Mouse (Mus musculus): ENCODE data around the gene Zscan26.
"Not testable (repeated sequence)": the region's sequence is repeated elsewhere in the genome, so short reads cannot be mapped to it uniquely, and the experiment has no call there.

The Zscan26 gene

GRCm38 (mm10) chr13:21427631-21428030 lies 25.9 kb downstream of the Zscan26 start:
- no peak for DNase-seq (ENCODE audit: low spot score in 2 of 2)

- DNase-seq (ENCODE audit: low spot score in 2 of 2): no peak
These were observed 30.2 kb downstream of the Zscan26 start for GRCm38 (mm10) chr13:21423301-21423700.

GRCm38 (mm10) chr13:21418865-21419264 lies 34.7 kb downstream of the Zscan26 start:
- no peak for DNase-seq (ENCODE audit: low spot score in 2 of 2)

- DNase-seq (ENCODE audit: low spot score in 2 of 2): no peak
These were observed 36.1 kb downstream of the Zscan26 start for GRCm38 (mm10) chr13:21417298-21418010.

GRCm38 (mm10) chr13:21415750-21416149 lies 37.8 kb downstream of the Zscan26 start:
- DNase-seq (ENCODE audit: low spot score in 2 of 2): no peak

GRCm38 (mm10) chr13:21415266-21415665 lies 38.3 kb downstream of the Zscan26 start:
- DNase-seq (ENCODE audit: low spot score in 2 of 2): no peak

- DNase-seq (ENCODE audit: low spot score in 2 of 2): no peak
These were observed 39.0 kb downstream of the Zscan26 start for GRCm38 (mm10) chr13:21414231-21415212.

GRCm38 (mm10) chr13:21408805-21409459 lies 44.6 kb downstream of the Zscan26 start:
- no peak for DNase-seq (ENCODE audit: low spot score in 2 of 2)

GRCm38 (mm10) chr13:21407969-21408804 lies 45.3 kb downstream of the Zscan26 start:
- DNase-seq (ENCODE audit: low spot score in 2 of 2): peak; percentile 5 to 22

- DNase-seq (ENCODE audit: low spot score in 2 of 2): no peak
These were observed 46.2 kb downstream of the Zscan26 start for GRCm38 (mm10) chr13:21407341-21407740.

GRCm38 (mm10) chr13:21402848-21403247 lies 50.7 kb downstream of the Zscan26 start:
- DNase-seq (ENCODE audit: low spot score in 2 of 2): no peak

- peak; percentile 72 to 86 for DNase-seq (ENCODE audit: low spot score in 2 of 2)
These were observed 51.2 kb downstream of the Zscan26 start, which contains the start of gene Zkscan3 for GRCm38 (mm10) chr13:21402287-21402846. Gene Zkscan3, minus strand, starts transcription at chr13:21402755.

GRCm38 (mm10) chr13:21401636-21402286 lies 51.8 kb downstream of the Zscan26 start:
- DNase-seq (ENCODE audit: low spot score in 2 of 2): no peak

GRCm38 (mm10) chr13:21401166-21401565 lies 52.4 kb downstream of the Zscan26 start:
- DNase-seq (ENCODE audit: low spot score in 2 of 2): no peak

GRCm38 (mm10) chr13:21397486-21397885 lies 56.0 kb downstream of the Zscan26 start:
- DNase-seq (ENCODE audit: low spot score in 2 of 2): no peak

- DNase-seq (ENCODE audit: low spot score in 2 of 2): not testable (repeated sequence)
These were observed 57.5 kb downstream of the Zscan26 start for GRCm38 (mm10) chr13:21396048-21396447.

- no peak for DNase-seq (ENCODE audit: low spot score in 2 of 2)
These were observed 57.9 kb downstream of the Zscan26 start for GRCm38 (mm10) chr13:21395623-21396022.

GRCm38 (mm10) chr13:21395211-21395610 lies 58.3 kb downstream of the Zscan26 start:
- DNase-seq (ENCODE audit: low spot score in 2 of 2): no peak

Measured in thymus, postnatal 10 days (tissue).